Mouse (Mus musculus): Measurements from ENCODE around the gene Scin. TPM values are rescaled to one million over a fixed set of nuclear protein-coding genes. Genes with fewer than 3 reads are reported as not detected.

Gene Scin
- polyA plus RNA-seq, 1 experiment = 0.95 TPM

- no peak for DNase-seq (ENCODE audit: low spot score)
These were observed 25.9 kb downstream of the Scin start for GRCm38 (mm10) chr12:40108143-40108542.

GRCm38 (mm10) chr12:40106874-40107273, 27.2 kb downstream of the Scin start:
- DNase-seq (ENCODE audit: low spot score) = no peak

- DNase-seq (ENCODE audit: low spot score) = no peak
These were observed 29.3 kb downstream of the Scin start for GRCm38 (mm10) chr12:40104750-40105149.

- DNase-seq (ENCODE audit: low spot score) = no peak
These were observed 31.7 kb downstream of the Scin start for GRCm38 (mm10) chr12:40102359-40102758.

GRCm38 (mm10) chr12:40099407-40099806, 34.6 kb downstream of the Scin start:
- DNase-seq (ENCODE audit: low spot score) = no peak

GRCm38 (mm10) chr12:40097449-40097848, 36.6 kb downstream of the Scin start:
- no peak for DNase-seq (ENCODE audit: low spot score)

GRCm38 (mm10) chr12:40097023-40097422, 37.0 kb downstream of the Scin start:
- no peak for DNase-seq (ENCODE audit: low spot score)

- no peak for DNase-seq (ENCODE audit: low spot score)
These were observed 37.6 kb downstream of the Scin start for GRCm38 (mm10) chr12:40096453-40096852.

- no peak for DNase-seq (ENCODE audit: low spot score)
These were observed 44.0 kb downstream of the Scin start for GRCm38 (mm10) chr12:40090017-40090416.

GRCm38 (mm10) chr12:40085731-40086322, 48.2 kb downstream of the Scin start:
- DNase-seq (ENCODE audit: low spot score) = no peak

- no peak for DNase-seq (ENCODE audit: low spot score)
These were observed 51.4 kb downstream of the Scin start for GRCm38 (mm10) chr12:40082453-40083238.

- no peak for DNase-seq (ENCODE audit: low spot score)
These were observed 52.0 kb downstream of the Scin start for GRCm38 (mm10) chr12:40082048-40082447.

- no peak for DNase-seq (ENCODE audit: low spot score)
These were observed 60.4 kb downstream of the Scin start for GRCm38 (mm10) chr12:40073660-40074059.

- no peak for DNase-seq (ENCODE audit: low spot score)
These were observed 87.0 kb downstream of the Scin start for GRCm38 (mm10) chr12:40047024-40047423.

GRCm38 (mm10) chr12:40043816-40044585, 90.0 kb downstream of the Scin start:
- DNase-seq (ENCODE audit: low spot score) = no peak

- no peak for DNase-seq (ENCODE audit: low spot score)
These were observed 94.0 kb downstream of the Scin start for GRCm38 (mm10) chr12:40040067-40040466.

GRCm38 (mm10) chr12:40037876-40038463, 96.1 kb downstream of the Scin start, which contains the start of gene Arl4a:
Gene Arl4a (minus strand): TSS chr12:40038025.
- DNase-seq (ENCODE audit: low spot score) = peak; percentile 83

GRCm38 (mm10) chr12:40037226-40037813, 96.7 kb downstream of the Scin start:
- DNase-seq (ENCODE audit: low spot score) = peak; percentile 99

- no peak for DNase-seq (ENCODE audit: low spot score)
These were observed 97.4 kb downstream of the Scin start for GRCm38 (mm10) chr12:40036666-40037065.

GRCm38 (mm10) chr12:40035506-40035905, 98.5 kb downstream of the Scin start:
- DNase-seq (ENCODE audit: low spot score) = no peak

- no peak for DNase-seq (ENCODE audit: low spot score)
These were observed 104.8 kb downstream of the Scin start for GRCm38 (mm10) chr12:40029201-40029600.

- DNase-seq (ENCODE audit: low spot score) = no peak
These were observed 106.2 kb downstream of the Scin start for GRCm38 (mm10) chr12:40027846-40028245.

Data from urinary bladder, adult 2 months (tissue).